Mouse (Mus musculus): Measurements from ENCODE around the gene Zfp322a. TPM values are rescaled to one million over a fixed set of nuclear protein-coding genes. Genes with fewer than 3 reads are reported as not detected.
"Not testable (repeated sequence)": the region's sequence is repeated elsewhere in the genome, so short reads cannot be mapped to it uniquely, and the experiment has no call there.

The Zfp322a gene
- total RNA-seq, 2 experiments from 2014 or later: 9.9 to 11.7 TPM

- DNase-seq (ENCODE audit: low spot score): not testable (repeated sequence)
Measured at GRCm38 (mm10) chr13:23354541-23354940, 14.5 kb downstream of the Zfp322a start.

DNA sequence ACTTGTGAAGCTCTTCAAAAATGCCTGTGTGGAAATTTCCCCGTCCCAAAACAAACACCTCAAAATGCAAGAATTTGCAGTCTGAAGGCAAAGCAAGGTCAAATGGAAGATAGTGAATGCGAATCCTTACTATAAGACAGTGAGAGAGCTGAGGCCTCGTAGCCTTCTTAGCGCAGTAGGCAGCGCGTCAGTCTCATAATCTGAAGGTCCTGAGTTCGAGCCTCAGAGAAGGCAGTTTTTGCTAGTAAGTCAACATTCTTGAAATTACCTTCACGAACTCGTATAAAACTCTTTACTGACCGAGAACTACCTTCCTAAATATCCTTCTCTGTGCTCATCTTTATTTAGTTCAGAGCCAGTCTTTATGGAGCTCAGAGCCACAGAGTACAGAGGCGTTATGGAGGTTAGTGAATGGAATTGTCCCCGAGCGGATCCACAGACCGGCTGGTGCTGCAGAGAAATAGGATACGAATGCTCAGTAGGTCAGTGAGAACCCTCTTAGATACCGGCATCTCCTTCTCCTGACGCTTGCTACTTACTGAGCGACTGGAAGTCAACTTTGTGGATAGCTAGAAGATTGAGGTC is 51.6 kb downstream of the Zfp322a start:
- no peak for DNase-seq (ENCODE audit: low spot score)

- no peak for DNase-seq (ENCODE audit: low spot score)
Measured at GRCm38 (mm10) chr13:23312909-23313669, 55.9 kb downstream of the Zfp322a start.

DNA sequence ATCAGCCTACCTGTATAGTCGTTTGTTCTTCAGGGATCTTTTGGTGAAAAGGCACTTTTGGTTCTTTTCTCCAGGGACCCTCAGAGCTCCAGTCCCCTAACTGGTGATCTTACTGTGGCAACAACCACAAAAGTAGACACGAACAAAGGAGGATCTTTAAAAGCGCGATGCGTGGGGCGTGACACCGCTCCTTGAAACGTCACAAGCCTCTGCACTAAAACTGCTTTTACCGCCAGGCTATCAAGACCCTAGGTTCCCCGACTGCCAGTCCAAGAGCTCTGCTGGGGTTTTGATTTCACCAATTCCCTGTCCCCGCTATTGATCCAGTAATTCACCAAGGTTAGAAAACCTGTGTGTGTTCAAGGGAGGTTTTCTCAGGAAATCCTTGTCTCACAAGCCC is 59.0 kb downstream of the Zfp322a start:
- DNase-seq (ENCODE audit: low spot score): no peak

DNA sequence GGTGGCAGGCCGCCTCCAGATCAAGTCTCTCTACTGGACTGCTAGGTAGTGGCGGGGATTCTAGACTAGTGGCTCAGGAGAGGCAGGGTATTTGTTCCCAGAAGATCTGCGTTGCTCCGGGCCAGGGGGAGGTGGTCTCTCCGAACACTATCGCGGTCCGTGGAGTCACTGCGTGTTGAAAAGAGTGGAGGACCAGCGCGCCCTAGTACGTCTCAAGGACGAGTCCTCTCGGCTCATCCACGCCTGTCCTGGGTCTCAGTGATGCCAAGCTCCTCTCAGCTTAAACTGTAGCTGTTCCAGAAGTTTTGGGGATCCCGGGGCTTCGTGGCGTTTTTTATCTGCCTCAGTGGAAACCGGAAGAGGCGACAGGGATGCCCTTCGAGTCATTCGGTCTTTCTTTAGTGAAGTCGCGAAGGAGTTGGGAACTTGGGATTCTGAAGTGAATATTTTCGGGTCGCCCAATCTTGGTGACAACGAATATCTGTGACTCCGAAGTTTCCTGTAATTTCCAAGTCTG is 59.5 kb downstream of the Zfp322a start:
- no peak for DNase-seq (ENCODE audit: low spot score)

DNA sequence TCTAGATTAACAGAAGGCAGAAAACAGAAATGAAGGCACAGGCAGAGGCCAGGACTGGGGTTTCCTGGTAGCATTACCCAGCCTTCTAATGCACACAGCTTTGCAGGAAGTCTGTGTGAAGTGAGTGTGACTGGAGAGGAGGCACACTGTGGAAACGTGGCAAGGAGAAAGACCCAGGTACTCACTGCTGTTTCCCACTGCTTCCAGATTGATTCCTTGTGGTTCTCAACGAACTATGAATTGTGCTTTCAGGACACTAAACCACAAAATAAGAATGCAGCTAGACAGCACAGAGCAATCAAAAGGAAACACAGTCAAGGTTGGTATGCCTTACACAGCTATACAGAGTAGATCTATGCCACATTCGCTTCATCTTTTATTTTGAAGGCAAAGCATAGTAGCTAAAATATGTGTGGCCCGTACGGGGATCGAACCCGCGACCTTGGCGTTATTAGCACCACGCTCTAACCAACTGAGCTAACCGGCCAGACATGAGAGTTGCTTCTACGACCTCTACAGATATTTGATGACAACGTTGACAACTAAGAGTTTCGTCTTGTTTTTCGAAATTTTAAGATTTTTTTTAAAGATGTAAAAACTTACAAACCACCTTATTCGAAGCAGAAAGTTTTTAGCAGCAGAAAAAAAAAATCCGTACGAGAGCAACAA is 60.2 kb downstream of the Zfp322a start:
- not testable (repeated sequence) for DNase-seq (ENCODE audit: low spot score)

DNA sequence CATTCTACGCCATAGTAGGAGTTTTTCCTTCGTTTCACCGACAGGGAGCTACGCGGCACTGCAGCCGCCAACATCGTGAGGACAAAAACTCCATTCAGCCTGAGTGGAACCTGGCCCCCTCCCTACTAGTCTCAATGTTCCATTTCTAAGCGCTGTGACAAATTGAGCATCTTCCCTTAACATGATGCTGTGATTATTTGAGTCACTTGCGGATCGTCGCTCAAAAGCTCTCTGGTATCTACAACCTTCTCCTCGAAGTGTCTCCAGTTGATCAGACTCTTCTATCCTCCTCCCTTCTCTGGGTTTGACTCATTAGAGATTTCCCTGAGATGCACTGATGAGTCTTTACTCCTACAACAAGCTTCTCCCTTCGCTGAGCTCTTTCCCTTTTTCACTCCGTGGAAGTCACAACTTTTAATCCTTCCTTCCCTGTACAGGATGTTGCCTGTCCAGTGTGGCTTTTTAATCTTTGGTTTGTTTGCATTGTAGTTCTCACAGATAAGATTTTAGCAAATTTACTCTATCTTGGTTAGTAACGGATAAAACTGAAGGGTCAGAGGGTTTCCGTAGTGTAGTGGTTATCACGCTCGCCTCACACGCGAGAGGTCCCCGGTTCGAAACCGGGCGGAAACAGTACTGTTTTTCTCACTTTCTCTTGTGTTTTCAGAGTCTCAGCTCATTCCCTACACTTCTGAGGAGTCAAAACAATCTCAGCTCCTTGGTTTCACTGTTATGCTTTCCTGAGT is 61.8 kb downstream of the Zfp322a start:
- no peak for DNase-seq (ENCODE audit: low spot score)

DNA sequence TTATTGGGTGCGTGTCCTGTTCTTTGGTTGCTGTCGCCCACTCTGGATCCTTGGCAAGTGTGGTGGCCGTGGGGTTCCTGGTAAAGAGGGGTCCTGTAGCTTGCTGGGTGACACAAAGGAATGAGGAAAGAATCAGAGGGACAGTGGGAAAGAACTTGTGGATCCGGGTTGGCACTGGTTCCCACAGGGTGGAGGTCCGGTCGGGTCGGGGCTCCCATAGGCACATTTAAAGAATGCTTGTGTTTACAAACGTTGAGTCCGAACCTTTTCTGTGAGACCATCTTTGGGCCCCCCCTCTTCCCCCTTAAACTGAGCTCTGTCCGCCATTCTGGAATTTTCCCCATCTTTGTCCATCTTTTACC is 62.3 kb downstream of the Zfp322a start:
- DNase-seq (ENCODE audit: low spot score): no peak

Other genes starting within 250 kb of the Zfp322a start
- gene Vmn1r218, start 236.1 kb downstream of the Zfp322a start, total RNA-seq (2021): not detected
- not detected for gene Vmn1r219, start 209.9 kb downstream of the Zfp322a start, total RNA-seq (2021)
- not detected for gene Vmn1r220, start 181.2 kb downstream of the Zfp322a start, total RNA-seq (2021)
- gene Vmn1r221, start 155.1 kb downstream of the Zfp322a start, total RNA-seq (2021): not detected
- gene Vmn1r222, start 133.3 kb downstream of the Zfp322a start, total RNA-seq (2021): not detected
- not detected for gene Vmn1r223, start 122.1 kb downstream of the Zfp322a start, total RNA-seq (2021)
- 1 to 10 TPM; 3.8 to 4.2 TPM for gene Abt1, start 54.7 kb upstream of the Zfp322a start, total RNA-seq (2021)
- not detected for gene Btn1a1, start 96.7 kb upstream of the Zfp322a start, total RNA-seq (2021)
- gene Btn2a2, start 119.6 kb upstream of the Zfp322a start, total RNA-seq (2021): not detected
- 100 to 1,000 TPM; 149 to 163 TPM for gene Hist1h4h, start 161.8 kb upstream of the Zfp322a start, total RNA-seq (2021)
- gene Hist1h2af, start 164.7 kb upstream of the Zfp322a start, total RNA-seq (2021): 1 to 10 TPM in 1 of 2 experiments, under 1 TPM in 1; 0.73 to 1.9 TPM
- under 1 TPM; 0.55 to 0.57 TPM for gene Hist1h3g, start 166.2 kb upstream of the Zfp322a start, total RNA-seq (2021)
- 1 to 10 TPM; 1.0 to 1.1 TPM for gene Hist1h2bh, start 174.2 kb upstream of the Zfp322a start, total RNA-seq (2021)
- 1 to 10 TPM; 3.0 to 4.8 TPM for gene Hist1h3f, start 174.8 kb upstream of the Zfp322a start, total RNA-seq (2021)
- 10 to 100 TPM in 1 of 2 experiments, 1 to 10 TPM in 1; 8.3 to 12.3 TPM for gene Hist1h4f, start 182.4 kb upstream of the Zfp322a start, total RNA-seq (2021)
- gene Hist1h1d, start 184.1 kb upstream of the Zfp322a start, total RNA-seq (2021): under 1 TPM; 0.83 to 0.89 TPM
- 10 to 100 TPM; 11.6 to 12.3 TPM for gene Hist1h3e, start 193.2 kb upstream of the Zfp322a start, total RNA-seq (2021)
- gene Hist1h2ae, start 202.0 kb upstream of the Zfp322a start, total RNA-seq (2021): under 1 TPM; 0.41 to 0.85 TPM
- 1 to 10 TPM; 2.2 to 3.7 TPM for gene Hist1h2bg, start 202.2 kb upstream of the Zfp322a start, total RNA-seq (2021)
- 1 to 10 TPM; 1.3 to 5.3 TPM for gene Hist1h2bf, start 205.0 kb upstream of the Zfp322a start, total RNA-seq (2021)
- 1 to 10 TPM in 1 of 2 experiments, under 1 TPM in 1; 0.80 to 1.7 TPM for gene Hist1h2ad, start 205.2 kb upstream of the Zfp322a start, total RNA-seq (2021)
- 1 to 10 TPM; 3.2 to 3.7 TPM for gene Hist1h3d, start 206.6 kb upstream of the Zfp322a start, total RNA-seq (2021)
- gene Hist1h4d, start 212.4 kb upstream of the Zfp322a start, total RNA-seq (2021): 10 to 100 TPM; 33.6 to 46.4 TPM